Mouse (Mus musculus) liver, postnatal 0 days (tissue): ENCODE results near the gene Fbn1.

Experiments
- CTCF ChIP-seq: sonication (generic); IDR thresholded peaks from 2 replicates; pipeline ENCODE4 v1.5.1; 2016; ENCODE audit warnings: antibody characterized with exemption, low read depth
- EP300 ChIP-seq: IDR thresholded peaks from 2 replicates; pipeline ENCODE4 v1.6.1; 2016; ENCODE audit warnings: antibody characterized with exemption, low read depth, mild to moderate bottlenecking

DNA sequence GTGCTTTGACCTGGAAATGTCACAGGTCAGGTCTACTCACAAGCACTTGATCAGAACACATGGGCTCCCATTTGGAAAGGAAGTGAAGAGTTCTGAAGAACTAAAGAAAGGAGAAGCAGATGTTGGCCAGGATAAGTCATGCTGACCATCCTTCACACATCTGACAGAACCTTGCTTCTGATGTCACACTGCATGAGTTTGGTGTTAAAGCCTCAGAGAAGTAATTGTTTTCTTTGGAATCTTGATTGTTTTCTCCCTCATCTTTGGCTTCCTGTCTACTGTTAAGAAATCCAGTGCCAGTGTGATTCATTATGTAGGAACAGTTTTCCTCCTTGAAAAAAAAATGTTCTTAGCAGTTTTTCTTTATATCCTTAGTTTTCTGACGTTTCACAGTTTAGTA, 238.9 kb downstream of the Fbn1 start:
- TF ChIP-seq EP300 = no peak
- TF ChIP-seq CTCF = no peak
